Mouse (Mus musculus): ENCODE measurements around the gene Arhgef17. TPM values are rescaled to one million over a fixed set of nuclear protein-coding genes. Genes with fewer than 3 reads are reported as not detected.
A peak's percentile ranks its signal among the peaks of the same experiment; 100 is the strongest.

The Arhgef17 gene
- total RNA-seq, 2 experiments from 2014 or later: 30.3 to 31.6 TPM

- no peak for DNase-seq
- intact Hi-C loops (cut with DNase I): no loop called here
Observed at GRCm38 (mm10) chr7:100884460-100884859, 47.4 kb downstream of the Arhgef17 start.

DNA sequence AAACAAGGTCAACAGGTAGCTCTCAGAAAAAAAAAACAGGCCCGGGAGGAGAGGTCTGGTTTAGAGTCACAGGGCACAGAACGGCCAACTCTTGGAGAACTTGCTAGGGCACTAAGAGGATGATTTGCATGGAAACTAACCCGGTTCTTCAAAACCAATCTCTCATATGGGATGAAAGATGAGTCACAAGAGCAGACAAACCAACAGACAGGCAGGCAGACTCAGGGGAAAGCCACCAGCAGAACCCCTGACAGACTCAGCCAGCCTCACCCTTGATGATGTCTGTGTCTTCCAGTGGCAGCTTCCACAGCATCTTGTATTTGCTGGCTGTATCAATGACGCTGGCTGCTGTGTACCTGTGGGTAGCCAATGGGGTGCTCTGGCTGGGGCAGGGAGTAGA, 50.0 kb downstream of the Arhgef17 start:
- intact Hi-C loops (cut with DNase I): no loop called here
- no peak for DNase-seq

DNA sequence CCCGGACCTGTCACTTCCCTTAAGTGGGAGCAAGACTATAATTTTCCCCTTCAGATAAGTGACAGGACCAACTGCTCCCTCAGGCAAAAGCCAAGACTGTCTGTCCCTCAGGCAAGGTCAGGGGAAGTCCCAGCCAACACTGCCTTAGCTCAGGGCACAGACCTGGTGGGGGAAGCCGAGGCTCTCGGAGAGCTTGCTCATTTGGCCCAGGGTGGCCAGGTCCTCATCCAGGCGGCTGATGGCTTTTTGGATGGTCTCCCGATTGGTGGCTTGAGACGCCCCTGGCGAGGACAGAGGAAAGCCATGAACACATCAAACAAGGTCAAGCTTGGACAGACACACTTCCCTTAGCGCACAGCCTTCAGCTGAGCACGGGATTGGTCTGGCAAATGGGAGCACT, 50.4 kb downstream of the Arhgef17 start:
- DNase-seq: no peak

GRCm38 (mm10) chr7:100879595-100879994, 52.3 kb downstream of the Arhgef17 start:
- intact Hi-C loops (cut with DNase I): no loop called here
- peak; percentile 75 to 81 for DNase-seq

More for the DNA sequence above, 50.4 kb downstream of the Arhgef17 start:
- intact Hi-C loops (cut with DNase I): no loop called here

DNA sequence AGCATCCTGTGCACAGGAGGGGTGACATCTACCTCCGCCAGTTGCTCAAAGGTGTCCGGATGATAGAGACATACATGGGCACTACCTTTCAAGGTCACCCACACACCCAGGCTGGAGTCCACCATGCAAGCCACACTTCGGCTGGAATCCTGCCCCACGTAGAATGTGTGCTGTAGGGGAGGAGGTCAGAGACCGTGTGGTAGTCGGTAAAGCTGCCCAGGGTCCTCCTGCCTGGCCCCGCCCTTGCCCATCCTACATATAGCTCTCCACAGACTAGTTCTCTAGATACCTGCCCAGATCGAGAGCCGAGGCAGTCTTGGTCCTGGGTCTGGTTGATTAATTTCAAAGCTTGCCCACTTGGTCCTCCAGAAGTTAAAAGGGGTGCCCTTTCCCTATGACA, 55.1 kb downstream of the Arhgef17 start:
- DNase-seq: no peak
- intact Hi-C loops (cut with DNase I): no loop called here

GRCm38 (mm10) chr7:100876293-100876692, 55.6 kb downstream of the Arhgef17 start:
- intact Hi-C loops (cut with DNase I): no loop called here
- DNase-seq: no peak

GRCm38 (mm10) chr7:100875822-100876221, 56.1 kb downstream of the Arhgef17 start:
- DNase-seq: no peak

DNA sequence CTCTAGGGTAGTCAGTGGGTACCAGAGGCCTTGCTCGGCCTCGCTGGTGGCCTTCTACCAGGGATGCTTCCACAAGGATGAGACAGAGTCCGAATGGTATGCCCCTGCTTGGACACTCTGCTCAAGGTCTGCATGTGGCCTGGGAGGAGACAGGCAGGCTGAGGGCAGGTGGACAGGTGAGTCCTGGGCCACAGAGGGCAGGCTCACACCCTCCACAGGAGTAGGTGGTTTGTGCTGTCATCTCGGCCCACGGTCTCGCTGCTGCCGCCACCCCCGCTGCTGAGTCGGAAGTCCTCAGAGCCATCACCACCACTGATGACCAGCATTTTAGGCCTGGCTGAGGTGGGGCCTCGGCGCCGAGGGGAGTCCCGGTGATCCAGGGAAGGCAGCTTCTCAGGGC, 58.7 kb downstream of the Arhgef17 start:
- intact Hi-C loops (cut with DNase I): no loop called here
- DNase-seq: no peak

More at GRCm38 (mm10) chr7:100875822-100876221, 56.1 kb downstream of the Arhgef17 start:
- intact Hi-C loops (cut with DNase I): no loop called here

DNA sequence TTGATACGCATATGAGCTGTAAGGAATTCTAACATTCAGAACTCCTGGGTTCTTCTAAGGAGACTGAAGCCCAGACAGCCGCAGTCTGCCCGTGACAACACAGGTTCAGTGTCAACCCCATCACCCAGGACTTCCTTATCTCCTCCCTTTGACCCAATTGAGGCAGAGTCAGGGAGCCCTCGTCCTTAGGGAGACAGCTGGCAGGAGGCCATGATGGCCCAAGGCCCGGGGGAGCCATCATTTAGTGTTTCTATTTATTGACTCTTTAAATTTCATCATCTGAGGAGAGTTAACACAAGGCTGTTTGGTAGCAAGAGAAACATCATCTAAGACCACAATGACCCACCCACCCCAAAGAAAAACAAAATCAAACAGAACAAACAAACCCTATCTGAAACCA, 60.0 kb downstream of the Arhgef17 start:
- DNase-seq: peak; percentile 58 to 66
- intact Hi-C loops (cut with DNase I): no loop called here

- no peak for DNase-seq
- intact Hi-C loops (cut with DNase I): no loop called here
Observed at GRCm38 (mm10) chr7:100871355-100871754, 60.6 kb downstream of the Arhgef17 start.

DNA sequence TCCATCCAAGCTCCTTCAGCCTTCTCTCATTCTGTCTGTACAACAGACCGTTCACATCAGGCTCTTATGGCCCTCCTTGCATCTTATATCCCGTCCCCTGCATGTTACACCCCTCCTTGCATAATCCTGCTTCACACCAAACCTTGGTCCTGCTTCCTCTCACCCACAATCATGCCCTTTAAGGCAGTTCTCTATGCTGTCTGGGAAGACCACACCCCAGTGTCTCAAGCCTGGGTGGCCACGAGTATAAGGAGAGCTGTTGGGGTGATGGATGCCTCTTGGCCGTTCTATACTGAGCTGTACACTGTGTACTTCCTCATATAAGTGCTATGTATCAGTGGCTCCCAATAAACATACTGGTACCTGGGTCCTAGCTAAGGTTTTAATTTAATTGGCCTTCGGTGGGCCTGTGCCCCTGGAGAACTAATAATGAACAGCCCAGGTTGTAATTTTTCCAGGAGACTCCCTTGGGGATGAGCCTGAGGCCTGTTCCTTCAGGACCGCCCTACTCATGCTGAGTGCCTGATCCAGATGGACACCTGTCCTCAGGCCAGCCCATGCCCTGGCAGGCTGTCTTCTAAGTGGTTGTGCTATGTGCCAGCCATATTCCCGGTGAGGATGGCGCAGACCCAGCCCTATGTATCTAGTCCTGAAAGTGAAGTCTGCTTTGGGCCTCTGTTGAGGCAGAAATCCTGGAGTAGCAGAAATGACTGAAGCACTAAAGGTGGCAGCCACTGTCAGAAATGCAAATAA, 61.9 kb downstream of the Arhgef17 start:
- DNase-seq: no peak
- intact Hi-C loops (cut with DNase I): loop anchor here (5.0 kb wide), 1 partner anchor 183 kb away; no protein-coding TSS in a partner anchor

DNA sequence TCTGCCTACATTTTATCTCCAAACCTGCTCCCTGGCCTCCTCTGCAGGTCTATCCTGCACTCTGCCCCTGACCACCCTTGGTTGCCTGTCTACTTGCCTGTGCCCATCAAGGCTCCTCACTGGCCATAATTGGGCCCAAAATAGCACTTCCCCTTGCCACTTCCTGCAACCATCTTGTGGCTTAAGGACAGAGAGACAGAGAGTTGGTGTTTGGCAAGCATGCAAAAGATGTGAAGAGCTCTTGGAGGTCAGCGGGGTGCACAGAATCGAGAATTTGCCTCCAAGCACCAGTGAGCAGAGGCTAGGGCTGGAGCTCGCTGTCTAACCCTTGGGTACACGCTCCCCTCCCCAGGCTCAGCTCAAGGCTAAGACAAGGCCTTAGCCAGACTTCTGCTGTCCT, 63.4 kb downstream of the Arhgef17 start:
- intact Hi-C loops (cut with DNase I): loop anchor here (5.0 kb wide), 1 partner anchor 181 kb away; no protein-coding TSS in a partner anchor
- DNase-seq: no peak

DNA sequence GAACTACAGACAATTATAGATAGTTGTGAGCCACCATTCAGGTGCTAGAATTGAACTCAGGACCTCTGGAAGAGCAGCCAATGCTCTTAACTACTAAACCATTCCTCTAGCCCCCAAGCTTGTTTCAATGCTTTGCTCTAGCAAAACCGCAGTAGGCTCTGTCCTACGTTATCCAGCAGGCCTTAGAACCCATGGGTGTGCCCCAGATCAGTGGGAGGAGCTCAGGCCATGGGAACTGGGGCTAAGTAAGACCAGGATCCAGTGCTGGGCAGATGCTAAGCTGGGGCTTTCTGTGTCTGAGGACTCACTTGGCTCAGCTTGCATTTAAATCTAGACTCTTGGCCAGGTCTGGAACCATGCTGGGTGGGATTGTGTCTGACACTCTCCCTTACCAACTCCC, 64.3 kb downstream of the Arhgef17 start:
- no peak for DNase-seq
- intact Hi-C loops (cut with DNase I): loop anchor here (5.0 kb wide), 1 partner anchor 180 kb away; no protein-coding TSS in a partner anchor

- DNase-seq: peak; percentile 76 to 78
- intact Hi-C loops (cut with DNase I): loop anchor here (1.0 to 5.0 kb wide), 2 partner anchors 18 to 179 kb away; no protein-coding TSS in a partner anchor
Observed at GRCm38 (mm10) chr7:100866675-100867074, 65.2 kb downstream of the Arhgef17 start.

- intact Hi-C loops (cut with DNase I): no loop called here
- peak; percentile 95 to 98 for DNase-seq
Observed at GRCm38 (mm10) chr7:100862828-100863638, 68.9 kb downstream of the Arhgef17 start, which contains the start of gene Relt. TSS of gene Relt (minus strand) at chr7:100863446.

DNA sequence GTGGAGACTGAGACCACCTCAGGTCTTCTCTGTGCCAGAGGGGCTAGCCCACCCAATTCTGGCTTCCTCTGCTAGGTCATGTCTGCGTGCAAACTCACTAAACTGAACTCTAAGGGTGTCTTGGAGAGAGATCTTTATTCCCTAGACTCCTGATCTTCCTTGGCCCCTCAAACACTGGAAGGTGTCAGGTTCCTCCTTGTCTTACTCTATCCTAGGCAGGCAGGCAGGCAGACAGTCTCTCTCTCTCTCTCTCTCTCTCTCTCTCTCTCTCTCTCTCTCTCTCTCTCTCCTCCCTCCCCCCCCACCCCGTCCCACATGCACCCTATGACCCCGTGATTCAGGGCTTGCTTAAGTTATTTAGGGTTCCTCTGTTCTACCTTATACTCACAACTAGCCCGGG, 69.6 kb downstream of the Arhgef17 start:
- intact Hi-C loops (cut with DNase I): no loop called here
- no peak for DNase-seq

DNA sequence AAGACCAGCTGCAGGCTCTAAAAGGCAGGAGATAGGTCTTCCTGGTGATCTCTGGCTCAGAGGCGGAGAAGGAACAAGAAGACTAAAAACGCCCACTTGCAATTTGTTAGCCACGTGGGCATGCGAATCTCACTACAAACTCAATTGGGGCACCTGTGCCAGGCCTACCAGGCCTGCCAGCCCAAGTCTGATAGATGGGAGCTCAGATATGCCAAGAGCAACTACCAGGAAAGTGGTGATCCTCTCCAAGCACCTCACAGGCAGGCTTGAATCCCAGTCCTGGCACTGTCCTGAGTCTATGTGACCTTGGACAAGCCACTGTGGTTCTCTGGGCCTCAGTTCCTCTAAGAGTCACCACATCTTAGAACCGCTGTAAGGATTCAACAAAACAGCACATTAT, 70.7 kb downstream of the Arhgef17 start:
- intact Hi-C loops (cut with DNase I): no loop called here

DNA sequence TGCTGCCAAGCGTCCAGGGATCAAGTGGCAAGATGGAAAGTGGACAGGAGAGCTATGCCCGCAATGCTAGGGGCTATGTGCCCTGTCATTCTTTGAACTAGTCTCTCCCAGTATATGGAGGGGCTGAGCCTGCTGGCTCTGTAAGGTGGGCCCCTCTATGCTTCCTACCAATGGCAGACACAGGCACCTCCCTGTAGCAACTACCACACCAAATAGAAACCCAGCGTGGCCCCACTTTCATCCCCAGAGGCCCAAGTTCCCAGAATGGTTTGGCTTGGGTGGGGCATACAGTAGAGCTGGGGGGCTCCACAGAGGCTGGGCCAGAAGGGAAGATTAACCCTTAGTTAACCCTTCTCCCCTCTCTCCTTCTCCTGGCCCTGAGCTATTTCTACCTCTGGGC, 71.5 kb downstream of the Arhgef17 start:
- DNase-seq: no peak
- intact Hi-C loops (cut with DNase I): no loop called here

More for the DNA sequence above, 70.7 kb downstream of the Arhgef17 start:
- no peak for DNase-seq

- intact Hi-C loops (cut with DNase I): no loop called here
- peak; percentile 39 to 49 for DNase-seq
Observed at GRCm38 (mm10) chr7:100855795-100856573, 75.9 kb downstream of the Arhgef17 start.

DNA sequence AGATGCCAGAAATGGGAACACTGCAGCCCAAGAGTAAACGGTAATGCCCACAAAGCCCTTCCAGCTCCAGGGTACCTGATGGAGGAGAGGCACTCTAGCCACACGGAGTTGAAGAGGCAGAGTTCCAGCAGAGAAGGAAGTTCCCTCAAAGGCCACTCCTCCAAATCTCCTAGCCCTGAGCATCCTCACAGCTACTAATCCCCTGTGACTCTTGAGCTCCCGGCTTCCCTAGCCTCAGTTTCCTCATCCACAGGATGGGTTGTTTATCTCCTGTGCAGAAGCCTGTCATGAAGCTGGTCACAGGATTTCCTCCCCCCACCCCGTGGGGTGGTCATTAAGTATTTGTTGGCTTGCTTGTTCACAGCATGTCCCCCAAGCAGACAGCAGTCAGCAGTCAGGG, 76.6 kb downstream of the Arhgef17 start:
- intact Hi-C loops (cut with DNase I): no loop called here
- DNase-seq: no peak

GRCm38 (mm10) chr7:100854861-100855260, 77.0 kb downstream of the Arhgef17 start:
- intact Hi-C loops (cut with DNase I): no loop called here
- no peak for DNase-seq
